Comparison of ENCODE assay signal across 20 mouse cellular contexts in genomic region chr11:66482501-66482900, GRCm38 (mm10). TPM values are rescaled to one million over a fixed set of nuclear protein-coding genes. Genes with fewer than 3 reads are reported as not detected.
A peak's percentile ranks its signal among the peaks of the same experiment; 100 is the strongest.
DNase-seq lines count a peak whose midpoint lies in the region; ATAC-seq and TF ChIP-seq lines count a peak whose summit lies in the region.
"Had no signal": no experiment of that assay in that cellular context is flagged by ENCODE, and none has a peak within 500 bp of the region (broad histone marks: within the 10 kb centered on the region; RNA-seq: fewer than 3 reads in every experiment).

No protein-coding gene starts in this region.

- H3K27me3 ChIP-seq in heart, postnatal 0 days (ENCODE audit: control insufficient read depth, insufficient read depth, low read length): no peaks in the 10 kb centered on the region
- H3K27me3 ChIP-seq in heart, embryonic 11.5 days (ENCODE audit: control insufficient read depth, insufficient read depth, low read length): no peaks in the 10 kb centered on the region
- H3K27me3 ChIP-seq in lung, postnatal 0 days (replicated peaks; ENCODE audit: insufficient read depth, low read length): no peaks in the 10 kb centered on the region
- H3K27me3 ChIP-seq: heart, embryonic 15.5 days; limb, embryonic 12.5 days; neural tube, embryonic 15.5 days; stomach, embryonic 15.5 days had no signal

- TF ChIP-seq CTCF in heart, postnatal 0 days (IDR thresholded peaks at IDR 0.05; ENCODE audit: low read depth): no peak
- TF ChIP-seq CTCF in lung, postnatal 0 days (IDR thresholded peaks at IDR 0.05): no peak

- no peak for TF ChIP-seq EP300 in heart, postnatal 0 days (IDR thresholded peaks at IDR 0.05; ENCODE audit: low read depth)
- no peak for TF ChIP-seq EP300 in lung, postnatal 0 days (IDR thresholded peaks at IDR 0.05)

- 53% methylated on average over 6 of the region's 6 CpGs for WGBS in heart, postnatal 0 days
- 77% methylated on average over 6 of the region's 6 CpGs for WGBS in heart, embryonic 11.5 days (ENCODE audit: insufficient replicate concordance)
- WGBS in lung, postnatal 0 days: 62% methylated on average over 6 of the region's 6 CpGs

- no peaks in the 10 kb centered on the region for H3K9me3 ChIP-seq in heart, postnatal 0 days (replicated peaks; ENCODE audit: control insufficient read depth, low read length)
- no peaks in the 10 kb centered on the region for H3K9me3 ChIP-seq in heart, embryonic 11.5 days (replicated peaks; ENCODE audit: control insufficient read depth, low read length)
- H3K9me3 ChIP-seq in lung, postnatal 0 days (ENCODE audit: low read length): no peaks in the 10 kb centered on the region
- H3K9me3 ChIP-seq: heart, embryonic 15.5 days; limb, embryonic 12.5 days; neural tube, embryonic 15.5 days; stomach, embryonic 15.5 days had no signal

- no peak overlapping the region for H3K4me2 ChIP-seq in heart, postnatal 0 days (ENCODE audit: low read depth, low read length)
- no peak overlapping the region for H3K4me2 ChIP-seq in heart, embryonic 11.5 days
- H3K4me2 ChIP-seq in lung, postnatal 0 days (replicated peaks; ENCODE audit: low read depth, low read length): no peak overlapping the region
- H3K4me2 ChIP-seq: heart, embryonic 15.5 days; limb, embryonic 12.5 days; neural tube, embryonic 15.5 days; stomach, embryonic 15.5 days had no signal

- intact Hi-C loops in left cerebral cortex, postnatal 25 days (cut with DNase I): no loop called here

- no peaks in the 10 kb centered on the region for H3K36me3 ChIP-seq in heart, postnatal 0 days (replicated peaks; ENCODE audit: control insufficient read depth, insufficient read depth, low read length)
- H3K36me3 ChIP-seq in heart, embryonic 11.5 days (ENCODE audit: control insufficient read depth, insufficient read depth, low read length): no peaks in the 10 kb centered on the region
- H3K36me3 ChIP-seq in lung, postnatal 0 days (ENCODE audit: insufficient read depth, low read length): no peaks in the 10 kb centered on the region
- H3K36me3 ChIP-seq: G1E; heart, embryonic 15.5 days; limb, embryonic 12.5 days; neural tube, embryonic 15.5 days; stomach, embryonic 15.5 days had no signal

- no peak overlapping the region for H3K4me3 ChIP-seq in heart, postnatal 0 days (ENCODE audit: low read depth, low read length)
- no peak overlapping the region for H3K4me3 ChIP-seq in heart, embryonic 11.5 days (ENCODE audit: low read depth, low read length)
- H3K4me3 ChIP-seq in lung, postnatal 0 days (ENCODE audit: low read depth, low read length): no peak overlapping the region
- H3K4me3 ChIP-seq: heart, embryonic 15.5 days; limb, embryonic 12.5 days; neural tube, embryonic 15.5 days; stomach, embryonic 15.5 days had no signal

- H3K27ac ChIP-seq in heart, postnatal 0 days (ENCODE audit: low read depth): no peak overlapping the region
- H3K27ac ChIP-seq in heart, embryonic 11.5 days (ENCODE audit: low read depth, low read length): no peak overlapping the region
- no peak overlapping the region for H3K27ac ChIP-seq in lung, postnatal 0 days (ENCODE audit: low read length)
- H3K27ac ChIP-seq: heart, embryonic 15.5 days; limb, embryonic 12.5 days; macrophage; neural tube, embryonic 15.5 days; stomach, embryonic 15.5 days had no signal

- H3K9ac ChIP-seq in heart, postnatal 0 days (replicated peaks; ENCODE audit: low read depth, low read length): no peak overlapping the region
- H3K9ac ChIP-seq in heart, embryonic 11.5 days (ENCODE audit: low read depth, low read length): no peak overlapping the region
- H3K9ac ChIP-seq in lung, postnatal 0 days (replicated peaks; ENCODE audit: low read depth): no peak overlapping the region
- H3K9ac ChIP-seq: heart, embryonic 15.5 days; limb, embryonic 12.5 days; neural tube, embryonic 15.5 days; stomach, embryonic 15.5 days had no signal

- DNase-seq in heart, postnatal 0 days (ENCODE audit: low spot score): peak; percentile 37
- DNase-seq in lung, postnatal 0 days (ENCODE audit: low spot score): peak; percentile 33
- DNase-seq in lung, postnatal 25 days (ENCODE audit: low spot score): no peak
- peak; percentile 12 to 55 for DNase-seq in frontal cortex, postnatal 10 days (ENCODE audit: low spot score in 2 of 2)
- peak; percentile 31 to 50 for DNase-seq in left cerebral cortex, postnatal 25 days (ENCODE audit: low spot score in 2 of 2)
- DNase-seq in liver: no peak
- DNase-seq: cerebellum, adult 8-10 months; embryo, embryonic 11 days; gastrocnemius, postnatal 14 days had no signal

- ATAC-seq in heart, postnatal 0 days (ENCODE audit: insufficient read depth, low read depth): no peak
- ATAC-seq in heart, embryonic 11.5 days (replicated peaks; ENCODE audit: insufficient number of reproducible peaks, low FRiP score, low TSS enrichment): no peak
- ATAC-seq in lung, postnatal 0 days: no peak
- ATAC-seq in megakaryocyte, adult 5-6 weeks (ENCODE audit: poor library complexity, severe bottlenecking): no peak
- ATAC-seq: hindbrain, embryonic 16.5 days had no signal

- no peaks in the 10 kb centered on the region for H3K4me1 ChIP-seq in heart, postnatal 0 days (ENCODE audit: control insufficient read depth, insufficient read depth)
- H3K4me1 ChIP-seq in heart, embryonic 11.5 days (ENCODE audit: control insufficient read depth, insufficient read depth, low read length): no peaks in the 10 kb centered on the region
- H3K4me1 ChIP-seq in lung, postnatal 0 days (ENCODE audit: insufficient read depth, low read depth, low read length): no peaks in the 10 kb centered on the region
- H3K4me1 ChIP-seq: heart, embryonic 15.5 days; limb, embryonic 12.5 days; neural tube, embryonic 15.5 days had no signal

RNA-seq across cellular contexts. Expression of gene Shisa6, which starts 43.3 kb away (rescaled TPM):
- 0.11 and 0.50 TPM in 2 replicates for total RNA-seq in heart, postnatal 0 days (2014; rRNA removed; ENCODE audit: low replicate concordance)
- polyA plus RNA-seq in heart, postnatal 0 days (2015; fragmentation: Nextera tagmentation; extraction: Ambion mirVana): 0.18 TPM in 2 replicates
- polyA plus RNA-seq in heart, embryonic 11.5 days (2014; fragmentation: Nextera tagmentation; extraction: Ambion mirVana): 0.40 and 0.66 TPM in 2 replicates
- 0.61 and 0.67 TPM in 2 replicates for polyA plus RNA-seq in lung, postnatal 0 days (2015; fragmentation: Nextera tagmentation; extraction: Ambion mirVana)
- total RNA-seq in left cerebral cortex, postnatal 25 days (2021): 10 to 100 TPM; 17.5 to 20.1 TPM
- total RNA-seq in megakaryocyte, adult 5-6 weeks (2015): not detected in 2 replicates
- not detected in 2 replicates for total RNA-seq in megakaryocyte, adult 5-6 weeks (2017)
- total RNA-seq: monocyte, adult 5-6 weeks had no signal
- polyA plus RNA-seq: C2C12, G1E, macrophage had no signal

Comparison
In these comparisons a context has a peak if more than half of its experiments do, and no peak if none do; other contexts are left out.
1. DNase-seq: peak in heart, postnatal 0 days (single experiment), lung, postnatal 0 days (single experiment), frontal cortex, postnatal 10 days (2 of 2) and left cerebral cortex, postnatal 25 days (2 of 2); none in lung, postnatal 25 days (single experiment) and liver (single experiment).
2. RNA of gene Shisa6, which starts 43.3 kb away (total RNA-seq): 17.5 to 20.1 TPM in left cerebral cortex, postnatal 25 days; 0.11 to 0.50 TPM in heart, postnatal 0 days and not detected in megakaryocyte, adult 5-6 weeks; every median in the first group is over 10 times any median in the second.